Mouse (Mus musculus) midbrain, embryonic 16.5 days (tissue): ENCODE measurements at regions not wholly inside any gene's neighbourhood (a gene's known extent, or its start where the extent isn't known, plus 50 kb on each side); places are given as distances from the start of the nearest gene placed in this dataset.

Experiments
- ATAC-seq: fragments of 200-750 bp; cut with Nextera tagmentation; 2 replicates; pipeline ENCODE4 v1.8.0; 2017; ENCODE audit warnings: moderate TSS enrichment
- H3K27ac ChIP-seq: fragments of 300-500 bp; sonication (generic); 2 replicates; pipeline ENCODE4 v1.5.1; 2014; ENCODE audit warnings: mild to moderate bottlenecking, low read length, mixed read lengths
- H3K27me3 ChIP-seq: fragments of 300-500 bp; sonication (generic); 2 replicates; pipeline ENCODE4 v1.6.1; 2014; ENCODE audit warnings: low read depth, low read length, mixed read lengths; ENCODE audit not compliant: control insufficient read depth, insufficient read depth
- H3K36me3 ChIP-seq: fragments of 300-500 bp; sonication (generic); 2 replicates; pipeline ENCODE4 v1.6.1; 2014; ENCODE audit warnings: mild to moderate bottlenecking, low read length, moderate library complexity, mixed read lengths; ENCODE audit not compliant: control insufficient read depth, insufficient read depth
- H3K4me1 ChIP-seq: fragments of 300-500 bp; sonication (generic); 2 replicates; pipeline ENCODE4 v1.6.1; 2014; ENCODE audit warnings: mild to moderate bottlenecking, low read length, mixed read lengths; ENCODE audit not compliant: control insufficient read depth, insufficient read depth
- H3K4me2 ChIP-seq: fragments of 300-500 bp; sonication (generic); 2 replicates; pipeline ENCODE4 v1.6.1; 2014; ENCODE audit warnings: mild to moderate bottlenecking, low read length, mixed read lengths
- H3K4me3 ChIP-seq: fragments of 300-500 bp; sonication (generic); 2 replicates; pipeline ENCODE4 v1.5.1; 2014; ENCODE audit warnings: low read depth, mild to moderate bottlenecking, low read length, moderate library complexity, mixed read lengths
- H3K9ac ChIP-seq: fragments of 300-500 bp; sonication (generic); 2 replicates; pipeline ENCODE4 v1.6.1; 2014; ENCODE audit warnings: low read depth, low read length, mixed read lengths
- H3K9me3 ChIP-seq: fragments of 300-500 bp; sonication (generic); replicated peaks from 2 replicates; pipeline ENCODE4 v1.6.1; 2014; ENCODE audit warnings: mild to moderate bottlenecking, low read length, mixed read lengths; ENCODE audit not compliant: control insufficient read depth, poor library complexity, severe bottlenecking
- WGBS: fragments of 180-500 bp; shearing (Covaris S2); extraction: QIAGEN DNeasy Blood & Tissue Kit; methylation state at CpG from one replicate; pipeline ENCODE4 v1.1.7; 2014; 5-methylcytosine and 5-hydroxymethylcytosine counted together

GRCm38 (mm10) chr7:73597968-73598367 is 56.3 kb upstream of the Chd2 start:
- peak overlapping the region; percentile 39 for H3K27ac ChIP-seq
- WGBS, result 71% methylated on average over 5 of the region's 5 CpGs

DNA sequence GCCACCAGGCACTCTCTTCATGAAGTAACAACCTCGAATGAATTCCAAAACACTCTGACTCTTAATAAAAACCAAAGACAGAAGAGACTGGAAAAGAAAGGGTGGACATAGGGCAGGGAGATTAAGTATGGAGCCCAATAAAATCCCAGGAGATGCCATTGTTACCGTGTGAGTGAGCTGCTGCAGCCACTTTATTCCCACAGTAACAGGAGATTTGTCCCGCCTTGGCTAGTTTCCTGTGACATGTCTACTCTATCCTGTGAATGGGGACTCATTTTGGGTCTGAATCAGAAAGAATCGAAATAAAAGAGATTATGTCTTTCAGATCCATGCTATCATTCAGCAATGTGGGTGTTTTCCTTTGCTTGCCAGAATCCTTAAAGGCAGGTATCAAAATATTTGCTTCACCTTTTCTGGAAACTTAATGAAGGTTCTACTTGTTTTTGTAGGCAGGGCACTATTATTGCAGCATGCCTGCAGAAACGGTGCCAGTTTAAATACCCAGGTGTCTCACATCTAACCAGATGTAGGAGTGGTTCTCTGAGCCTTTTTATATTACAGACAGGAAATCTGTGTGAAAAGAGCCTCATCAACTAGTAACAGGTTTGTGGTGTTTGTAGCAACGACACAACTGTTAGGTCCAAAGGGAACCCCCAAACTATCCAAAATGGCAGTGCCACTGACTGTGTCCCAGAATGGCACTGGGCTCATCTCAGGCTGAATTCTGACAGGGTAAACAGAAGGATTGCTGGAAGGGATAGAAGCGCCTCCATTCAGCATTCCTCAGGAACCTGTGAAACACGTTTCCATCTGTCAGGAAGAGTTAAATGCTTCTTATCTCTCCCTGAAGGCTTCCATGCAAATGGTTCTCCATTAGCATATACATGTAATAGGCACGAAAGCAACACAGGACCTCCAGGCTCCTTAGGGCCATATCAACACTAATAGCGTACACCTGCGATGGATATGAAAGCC is 55.5 kb upstream of the Chd2 start:
- Histone ChIP-seq H3K36me3 (no peaks in the 10 kb centered on the region), H3K9me3 (no peaks in the 10 kb centered on the region; the same call in 1 of the 2 replicates), H3K9ac (no peak overlapping the region), H3K4me2 (no peak overlapping the region), H3K27ac (peak overlapping the region; percentile 91), H3K27me3 (no peaks in the 10 kb centered on the region), H3K4me1 (peaks cover 36% of the 10 kb centered on the region), H3K4me3 (no peak overlapping the region)
- 41% methylated on average over 11 of the region's 11 CpGs for WGBS
- ATAC-seq, result no peak

More at GRCm38 (mm10) chr7:73597968-73598367, 56.3 kb upstream of the Chd2 start:
- no peak overlapping the region for H3K4me3 ChIP-seq
- no peaks in the 10 kb centered on the region for H3K36me3 ChIP-seq
- no peaks in the 10 kb centered on the region; the same call in 1 of the 2 replicates for H3K9me3 ChIP-seq
- H3K9ac ChIP-seq, result no peak overlapping the region
- H3K4me1 ChIP-seq, result peaks cover 36% of the 10 kb centered on the region
- ATAC-seq, result no peak
- no peaks in the 10 kb centered on the region for H3K27me3 ChIP-seq
- H3K4me2 ChIP-seq, result no peak overlapping the region

DNA sequence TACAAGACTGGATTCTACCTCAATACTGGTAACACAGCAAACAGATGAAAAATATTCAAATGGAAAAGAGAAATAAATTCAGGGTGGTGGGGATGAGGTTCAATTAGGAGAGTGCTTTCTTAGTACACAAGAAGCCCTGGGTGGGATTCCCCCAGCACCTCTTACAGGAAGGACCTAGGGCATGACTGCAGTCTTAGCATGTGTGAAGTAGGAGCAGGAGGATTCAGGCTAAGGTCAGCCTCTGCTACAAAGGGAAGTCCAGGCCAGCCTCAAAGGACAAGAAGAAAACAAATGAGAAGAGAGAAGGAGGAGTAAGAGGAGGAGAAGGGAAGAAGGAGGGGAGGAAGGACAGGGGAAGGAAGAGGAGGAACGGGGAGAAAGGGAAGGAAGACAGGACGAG is 54.8 kb upstream of the Chd2 start:
- Histone ChIP-seq H3K4me3 (no peak overlapping the region), H3K9me3 (no peaks in the 10 kb centered on the region), H3K27ac (peak overlapping the region; percentile 91), H3K9ac (no peak overlapping the region), H3K4me1 (peaks cover 36% of the 10 kb centered on the region), H3K36me3 (no peaks in the 10 kb centered on the region), H3K4me2 (no peak overlapping the region), H3K27me3 (no peaks in the 10 kb centered on the region)
- 40% methylated on average over 2 of the region's 2 CpGs for WGBS
- no peak for ATAC-seq

- Histone ChIP-seq H3K27ac (peak overlapping the region; percentile 91), H3K36me3 (no peaks in the 10 kb centered on the region), H3K4me3 (no peak overlapping the region), H3K4me1 (peaks cover 36% of the 10 kb centered on the region), H3K9me3 (no peaks in the 10 kb centered on the region), H3K9ac (peak overlapping the region; percentile 39; the same call in 1 of the 2 replicates), H3K4me2 (peak overlapping the region; percentile 78), H3K27me3 (no peaks in the 10 kb centered on the region)
- WGBS, result 30% methylated on average over 9 of the region's 9 CpGs
- ATAC-seq, result peak; percentile 40; the same call in 1 of the 2 replicates
Observed at GRCm38 (mm10) chr7:73595860-73596259, 54.2 kb upstream of the Chd2 start.

GRCm38 (mm10) chr7:73595140-73595825 is 53.7 kb upstream of the Chd2 start:
- H3K36me3 ChIP-seq, result no peaks in the 10 kb centered on the region
- 3% methylated on average over 23 of the region's 23 CpGs for WGBS
- H3K4me2 ChIP-seq, result peak overlapping the region; percentile 78

DNA sequence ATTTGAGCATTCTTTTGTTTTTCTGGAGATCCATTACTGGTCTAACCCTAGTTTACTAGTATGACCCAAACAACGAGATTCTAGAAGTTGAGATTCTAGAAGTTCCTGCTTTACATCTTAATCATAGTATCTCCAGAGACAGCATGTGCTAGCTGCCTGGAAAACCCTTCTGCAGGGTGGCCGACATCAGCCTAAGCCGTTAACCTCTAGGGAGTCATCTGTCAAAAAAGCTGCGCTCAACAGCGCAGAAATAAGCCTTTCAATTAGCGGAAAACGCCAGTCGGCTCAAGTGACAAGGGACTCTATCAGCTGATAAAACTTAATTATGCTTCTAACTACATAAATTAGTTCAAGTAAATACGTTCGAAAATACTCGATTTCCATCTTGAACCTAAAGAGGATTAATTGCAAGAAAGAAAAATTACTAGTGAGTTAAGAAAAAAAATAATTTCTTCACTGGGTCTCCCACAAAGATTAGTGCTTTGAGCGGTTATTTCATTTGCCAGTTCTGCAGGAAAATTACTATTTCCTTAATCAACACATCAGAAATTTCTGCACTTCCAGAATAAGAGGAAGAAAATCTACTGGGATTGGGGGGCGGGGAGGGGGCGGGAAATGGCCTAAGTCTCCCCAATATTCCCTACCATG is 53.0 kb upstream of the Chd2 start:
- peak overlapping the region; percentile 32 for H3K4me3 ChIP-seq
- H3K4me2 ChIP-seq, result peak overlapping the region; percentile 78
- ATAC-seq, result no peak
- 2% methylated on average over 14 of the region's 14 CpGs for WGBS
- peak overlapping the region; percentile 91 for H3K27ac ChIP-seq
- no peaks in the 10 kb centered on the region for H3K36me3 ChIP-seq
- no peaks in the 10 kb centered on the region for H3K9me3 ChIP-seq
- no peaks in the 10 kb centered on the region for H3K27me3 ChIP-seq
- peak overlapping the region; percentile 72 for H3K9ac ChIP-seq
- H3K4me1 ChIP-seq, result peaks cover 36% of the 10 kb centered on the region

More at GRCm38 (mm10) chr7:73595140-73595825, 53.7 kb upstream of the Chd2 start:
- Histone ChIP-seq H3K9me3 (no peaks in the 10 kb centered on the region), H3K27me3 (no peaks in the 10 kb centered on the region), H3K4me3 (peak overlapping the region; percentile 32), H3K4me1 (peaks cover 36% of the 10 kb centered on the region), H3K27ac (peak overlapping the region; percentile 91), H3K9ac (peak overlapping the region; percentile 72)
- ATAC-seq, result peak; percentile 95

DNA sequence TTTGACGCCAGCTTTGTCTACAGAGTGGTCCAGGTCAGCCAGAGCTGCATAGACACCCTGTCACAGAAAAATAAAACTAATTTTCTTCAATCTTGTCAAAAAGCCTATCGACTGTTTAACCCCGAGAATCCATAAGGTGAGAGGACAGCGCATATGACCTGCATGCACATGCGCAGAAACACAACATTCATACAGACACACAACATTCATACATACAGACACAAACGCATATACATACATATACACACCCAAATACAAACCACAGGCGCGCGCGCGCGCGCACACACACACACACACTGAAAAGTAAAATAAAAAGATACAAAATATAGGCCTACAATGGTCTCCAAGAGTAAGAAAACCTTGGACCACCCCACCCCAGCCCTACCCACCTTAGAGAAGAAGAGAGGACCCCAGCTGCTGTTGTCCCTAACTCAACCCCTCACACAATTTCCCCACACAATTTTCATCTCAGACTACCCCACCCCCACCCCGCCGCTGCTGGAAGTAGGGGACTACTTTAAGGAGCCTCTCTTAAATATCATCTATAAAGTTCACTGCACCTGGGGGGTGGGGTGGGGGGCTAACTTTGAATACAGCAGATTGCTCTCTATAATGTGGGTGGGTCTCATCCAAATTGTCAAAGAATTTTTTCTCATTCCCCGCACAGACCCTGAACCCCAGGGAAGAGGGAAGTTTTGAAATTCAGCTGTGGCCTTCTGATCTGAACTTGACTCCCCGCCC is 52.2 kb upstream of the Chd2 start:
- no peak overlapping the region for H3K9ac ChIP-seq
- H3K27ac ChIP-seq, result no peak overlapping the region; the same call in 1 of the 2 replicates
- no peaks in the 10 kb centered on the region for H3K9me3 ChIP-seq
- H3K4me1 ChIP-seq, result peaks cover 42% of the 10 kb centered on the region
- no peak overlapping the region for H3K4me3 ChIP-seq
- no peaks in the 10 kb centered on the region for H3K27me3 ChIP-seq
- peak overlapping the region; percentile 78; the same call in 1 of the 2 replicates for H3K4me2 ChIP-seq
- WGBS, result 75% methylated on average over 17 of the region's 17 CpGs
- no peak for ATAC-seq
- no peaks in the 10 kb centered on the region for H3K36me3 ChIP-seq

- Histone ChIP-seq H3K4me1 (peaks cover 39% of the 10 kb centered on the region), H3K9me3 (no peaks in the 10 kb centered on the region), H3K4me2 (no peak overlapping the region), H3K27ac (no peak overlapping the region), H3K27me3 (no peaks in the 10 kb centered on the region), H3K9ac (no peak overlapping the region), H3K36me3 (no peaks in the 10 kb centered on the region), H3K4me3 (no peak overlapping the region)
- WGBS, result 90% methylated on average over 5 of the region's 5 CpGs
- ATAC-seq, result no peak
Observed at GRCm38 (mm10) chr7:73592857-73593256, 51.2 kb upstream of the Chd2 start.
